Mouse (Mus musculus): ENCODE measurements around the gene Ehd4.

Ehd4 gene

GRCm38 (mm10) chr2:120141671-120142070 lies 12.7 kb downstream of the Ehd4 start:
- no peak for DNase-seq

- DNase-seq: no peak
Observed at GRCm38 (mm10) chr2:120140326-120140725, 14.1 kb downstream of the Ehd4 start.

- DNase-seq: no peak
Observed at GRCm38 (mm10) chr2:120139091-120139490, 15.3 kb downstream of the Ehd4 start.

GRCm38 (mm10) chr2:120137281-120137680 lies 17.1 kb downstream of the Ehd4 start:
- DNase-seq: no peak

GRCm38 (mm10) chr2:120134453-120135075 lies 19.8 kb downstream of the Ehd4 start:
- DNase-seq: no peak

- DNase-seq: no peak
Observed at GRCm38 (mm10) chr2:120131881-120132280, 22.5 kb downstream of the Ehd4 start.

GRCm38 (mm10) chr2:120129252-120129908 lies 25.0 kb downstream of the Ehd4 start:
- DNase-seq: no peak

- no peak for DNase-seq
Observed at GRCm38 (mm10) chr2:120128611-120129051, 25.8 kb downstream of the Ehd4 start.

GRCm38 (mm10) chr2:120128011-120128410 lies 26.4 kb downstream of the Ehd4 start:
- DNase-seq: no peak

- no peak for DNase-seq
Observed at GRCm38 (mm10) chr2:120126901-120127300, 27.5 kb downstream of the Ehd4 start.

- DNase-seq: no peak
Observed at GRCm38 (mm10) chr2:120126408-120126807, 28.0 kb downstream of the Ehd4 start.

GRCm38 (mm10) chr2:120125461-120125860 lies 28.9 kb downstream of the Ehd4 start:
- no peak for DNase-seq

GRCm38 (mm10) chr2:120124946-120125345 lies 29.5 kb downstream of the Ehd4 start:
- peak; percentile 32 for DNase-seq

- DNase-seq: peak; percentile 5
Observed at GRCm38 (mm10) chr2:120124096-120124495, 30.3 kb downstream of the Ehd4 start.

GRCm38 (mm10) chr2:120122983-120123382 lies 31.4 kb downstream of the Ehd4 start:
- no peak for DNase-seq

- no peak for DNase-seq
Observed at GRCm38 (mm10) chr2:120117346-120117745, 37.1 kb downstream of the Ehd4 start.

- no peak for DNase-seq
Observed at GRCm38 (mm10) chr2:120116362-120116761, 38.0 kb downstream of the Ehd4 start.

- no peak for DNase-seq
Observed at GRCm38 (mm10) chr2:120114977-120115376, 39.4 kb downstream of the Ehd4 start.

- DNase-seq: no peak
Observed at GRCm38 (mm10) chr2:120113963-120114362, 40.4 kb downstream of the Ehd4 start.

- DNase-seq: no peak
Observed at GRCm38 (mm10) chr2:120113476-120113875, 40.9 kb downstream of the Ehd4 start.

- DNase-seq: no peak
Observed at GRCm38 (mm10) chr2:120111596-120111995, 42.8 kb downstream of the Ehd4 start.

- DNase-seq: no peak
Observed at GRCm38 (mm10) chr2:120111172-120111571, 43.2 kb downstream of the Ehd4 start.

GRCm38 (mm10) chr2:120108077-120108476 lies 46.3 kb downstream of the Ehd4 start:
- DNase-seq: no peak

GRCm38 (mm10) chr2:120107446-120107845 lies 47.0 kb downstream of the Ehd4 start:
- DNase-seq: no peak

All from retina, postnatal 1 day (tissue).